Mouse (Mus musculus) liver, embryonic 14.5 days (tissue): ENCODE measurements around the gene Wfdc13.

Experiments
- CTCF ChIP-seq: IDR thresholded peaks from 2 replicates; pipeline ENCODE4 v1.5.1; 2016; ENCODE audit warnings: antibody characterized with exemption, low read depth, control low read depth
- EP300 ChIP-seq: IDR thresholded peaks from 2 replicates; pipeline ENCODE4 v1.6.1; 2016; ENCODE audit warnings: antibody characterized with exemption, low read depth

DNA sequence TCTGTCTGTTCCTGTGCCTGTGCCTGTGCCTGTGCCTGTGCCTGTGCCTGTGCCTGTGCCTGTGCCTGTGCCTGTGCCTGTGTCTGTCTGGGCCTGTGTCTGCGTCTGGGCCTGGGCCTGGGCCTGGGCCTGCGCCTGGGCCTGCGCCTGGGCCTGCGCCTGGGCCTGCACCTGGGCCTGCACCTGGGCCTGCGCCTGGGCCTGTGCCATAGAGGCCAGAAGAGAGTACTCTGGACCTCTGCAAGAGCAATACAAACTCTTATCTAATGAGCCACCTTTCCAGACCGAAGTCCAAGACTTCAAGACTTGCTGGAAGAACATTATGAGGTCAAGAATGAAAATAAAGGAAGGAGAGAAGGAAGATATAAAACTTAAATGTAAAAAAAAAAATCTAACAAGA lies 20.4 kb downstream of the Wfdc13 start:
- no peak for TF ChIP-seq CTCF
- TF ChIP-seq EP300, result no peak
